Mouse (Mus musculus): Measurements from ENCODE around the gene Shisal2b. TPM values are rescaled to one million over a fixed set of nuclear protein-coding genes. Genes with fewer than 3 reads are reported as not detected.

Shisal2b gene
- total RNA-seq, 2 experiments from 2014 or later, result 0.53 to 2.6 TPM

- intact Hi-C loops (cut with DNase I), result no loop called here
- DNase-seq (ENCODE audit: low spot score in 2 of 2), result no peak
Observed at GRCm38 (mm10) chr13:104821192-104821591, 42.5 kb downstream of the Shisal2b start.

- intact Hi-C loops (cut with DNase I), result loop anchor here (10.0 kb wide), 1 partner anchor 407 kb away; no protein-coding TSS in a partner anchor
- DNase-seq (ENCODE audit: low spot score in 2 of 2), result no peak
Observed at GRCm38 (mm10) chr13:104817696-104818095, 46.0 kb downstream of the Shisal2b start.

GRCm38 (mm10) chr13:104816635-104817571 is 46.8 kb downstream of the Shisal2b start, which contains the start of gene Cwc27:
Gene Cwc27 (minus strand): TSS chr13:104817142.
- intact Hi-C loops (cut with DNase I), result loop anchor here (10.0 kb wide), 1 partner anchor 408 kb away; no protein-coding TSS in a partner anchor

GRCm38 (mm10) chr13:104816270-104816634 is 47.4 kb downstream of the Shisal2b start:
- intact Hi-C loops (cut with DNase I), result loop anchor here (10.0 kb wide), 1 partner anchor 409 kb away; no protein-coding TSS in a partner anchor
- no peak for DNase-seq (ENCODE audit: low spot score in 2 of 2)

More at GRCm38 (mm10) chr13:104816635-104817571, 46.8 kb downstream of the Shisal2b start, which contains the start of gene Cwc27:
- DNase-seq (ENCODE audit: low spot score in 2 of 2), result peak; percentile 81

GRCm38 (mm10) chr13:104805681-104806080 is 58.0 kb downstream of the Shisal2b start:
- intact Hi-C loops (cut with DNase I), result loop anchor here (1.0 kb wide), 1 partner anchor 135 kb away; no protein-coding TSS in a partner anchor

GRCm38 (mm10) chr13:104799566-104800182 is 64.0 kb downstream of the Shisal2b start:
- no peak for DNase-seq (ENCODE audit: low spot score in 2 of 2)
- intact Hi-C loops (cut with DNase I), result no loop called here

More at GRCm38 (mm10) chr13:104805681-104806080, 58.0 kb downstream of the Shisal2b start:
- DNase-seq (ENCODE audit: low spot score in 2 of 2), result peak; percentile 41 to 57

- intact Hi-C loops (cut with DNase I), result no loop called here
- no peak for DNase-seq (ENCODE audit: low spot score in 2 of 2)
Observed at GRCm38 (mm10) chr13:104799067-104799466, 64.6 kb downstream of the Shisal2b start.

Other genes with a start within 250 kb of the Shisal2b start
- 10 to 100 TPM; 13.8 to 14.0 TPM for gene Srek1ip1, start 71.4 kb downstream of the Shisal2b start, total RNA-seq (2021)
- 10 to 100 TPM; 17.4 to 18.4 TPM for gene Cwc27, start 46.8 kb downstream of the Shisal2b start, total RNA-seq (2021)
- gene Rgs7bp, start 191.0 kb upstream of the Shisal2b start, total RNA-seq (2021), result 100 to 1,000 TPM; 133 to 138 TPM
- gene 4933425L06Rik, start 218.2 kb upstream of the Shisal2b start, total RNA-seq (2021), result not detected